Mouse (Mus musculus) megakaryocyte, embryonic 14.5 days (primary cell): Measurements from ENCODE around the gene Vsx2. TPM values are rescaled to one million over a fixed set of nuclear protein-coding genes. Genes with fewer than 3 reads are reported as not detected.
A peak's percentile ranks its signal among the peaks of the same experiment; 100 is the strongest.

Experiments
- H3K27me3 ChIP-seq: replicated peaks from 2 replicates; pipeline ENCODE3; 2012; ENCODE audit warnings: inconsistent platforms
- H3K36me3 ChIP-seq: replicated peaks from 2 replicates; pipeline ENCODE3; 2012; ENCODE audit warnings: low read length, inconsistent platforms, mixed read lengths
- H3K4me1 ChIP-seq: 2 replicates; pipeline ENCODE4 v1.6.1; 2012; ENCODE audit warnings: inconsistent platforms
- H3K4me3 ChIP-seq: replicated peaks from 2 replicates; pipeline ENCODE3; 2012; ENCODE audit warnings: moderate library complexity, mild to moderate bottlenecking, inconsistent platforms
- H3K9me3 ChIP-seq: 2 replicates; pipeline ENCODE4 v1.6.1; 2012; ENCODE audit warnings: inconsistent platforms
- FLI1 ChIP-seq: IDR thresholded peaks from 2 replicates; pipeline ENCODE4 v1.6.1; 2012; ENCODE audit warnings: low read length, inconsistent platforms, mixed read lengths
- GATA1 ChIP-seq: IDR thresholded peaks from 3 replicates; pipeline ENCODE4 v1.6.1; 2012; ENCODE audit warnings: mixed read lengths, low read length, inconsistent platforms, borderline replicate concordance
- polyA plus RNA-seq: library from polyadenylated mRNA; stranded (reverse); fragments of >175 nt; gene quantifications from 2 replicates; pipeline ENCODE4 v1.2.3, GENCODE M21; 2012; ENCODE audit warnings: low replicate concordance; ENCODE audit not compliant: insufficient read depth

Gene Vsx2
- polyA plus RNA-seq, 1 experiment, result not detected

DNA sequence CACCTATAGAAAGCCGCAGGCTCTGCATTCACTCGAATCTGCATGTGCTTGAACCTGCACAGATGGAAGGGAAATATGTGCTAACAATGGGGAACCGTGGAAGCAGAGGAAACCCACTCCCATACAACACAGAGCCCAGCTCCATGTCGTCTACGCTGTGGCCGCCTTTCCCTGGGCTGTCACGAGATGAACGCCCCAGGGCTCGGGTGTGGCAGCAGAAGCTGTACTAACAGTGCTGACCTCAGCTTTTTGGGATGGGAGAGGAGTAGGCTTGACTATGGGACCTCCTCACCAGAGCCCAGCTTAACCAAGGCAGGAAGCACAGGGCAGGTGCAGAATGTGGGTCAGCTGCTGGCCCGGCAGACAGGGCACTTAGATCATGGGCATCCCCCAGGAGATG is 42.2 kb downstream of the Vsx2 start:
- H3K36me3 ChIP-seq, result peaks cover 52% of the 10 kb centered on the region
- no peaks in the 10 kb centered on the region for H3K9me3 ChIP-seq
- no peaks in the 10 kb centered on the region for H3K27me3 ChIP-seq
- H3K4me1 ChIP-seq, result peaks cover 35% of the 10 kb centered on the region
- H3K4me3 ChIP-seq, result no peak overlapping the region
- TF ChIP-seq FLI1 (no peak), GATA1 (no peak)

- no peak overlapping the region for H3K4me3 ChIP-seq
- no peaks in the 10 kb centered on the region for H3K27me3 ChIP-seq
- peaks cover 39% of the 10 kb centered on the region for H3K4me1 ChIP-seq
- peaks cover 49% of the 10 kb centered on the region for H3K36me3 ChIP-seq
- H3K9me3 ChIP-seq, result no peaks in the 10 kb centered on the region
- TF ChIP-seq GATA1, result no peak
- no peak for TF ChIP-seq FLI1
These were observed 43.0 kb downstream of the Vsx2 start for GRCm38 (mm10) chr12:84612518-84612917.

- Histone ChIP-seq H3K4me3 (no peak overlapping the region), H3K9me3 (no peaks in the 10 kb centered on the region), H3K4me1 (peaks cover 42% of the 10 kb centered on the region), H3K27me3 (no peaks in the 10 kb centered on the region), H3K36me3 (peaks cover 39% of the 10 kb centered on the region)
- TF ChIP-seq GATA1 (no peak), FLI1 (no peak)
These were observed 44.4 kb downstream of the Vsx2 start for GRCm38 (mm10) chr12:84614001-84614400.

- Histone ChIP-seq H3K4me3 (no peak overlapping the region), H3K9me3 (no peaks in the 10 kb centered on the region), H3K27me3 (no peaks in the 10 kb centered on the region), H3K36me3 (peaks cover 35% of the 10 kb centered on the region), H3K4me1 (peaks cover 42% of the 10 kb centered on the region)
- TF ChIP-seq GATA1, result no peak
- no peak for TF ChIP-seq FLI1
These were observed 45.0 kb downstream of the Vsx2 start for GRCm38 (mm10) chr12:84614524-84614923.

DNA sequence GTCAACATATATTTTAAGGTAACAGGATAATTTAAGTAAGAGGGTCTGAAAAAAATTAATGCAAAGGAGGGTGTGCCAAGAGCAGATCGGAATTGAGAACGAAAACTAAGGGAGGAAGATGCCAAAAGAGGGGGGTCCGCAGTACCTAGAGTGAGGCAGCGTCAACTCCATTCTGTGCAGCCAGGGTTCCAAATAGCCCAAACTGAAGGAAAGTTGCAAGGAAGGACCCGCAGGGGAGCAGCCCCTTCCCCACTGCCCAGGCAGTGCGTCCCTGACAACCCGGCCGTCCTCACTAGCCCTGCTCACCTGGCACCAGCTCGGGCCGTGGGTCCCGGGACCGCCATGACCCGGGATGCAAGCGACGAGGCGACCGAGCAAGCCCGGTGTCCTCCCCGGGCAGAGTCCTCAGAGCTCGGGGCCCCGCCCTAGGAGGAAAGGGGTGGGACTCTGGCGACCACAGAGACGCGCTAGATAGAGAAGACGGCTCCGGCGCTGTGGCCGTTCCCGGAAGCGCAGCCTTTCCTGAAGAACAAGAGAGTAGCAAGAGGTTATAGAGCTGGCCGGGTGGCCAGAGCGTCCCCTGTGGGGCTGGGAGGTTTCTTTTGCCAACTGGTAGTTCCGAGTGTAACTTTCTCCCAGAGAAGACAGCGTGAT is 47.5 kb downstream of the Vsx2 start, which contains the start of gene Abcd4:
Abcd4 (minus strand) TSS at position 437 of the 654 bp plus-strand sequence.
- Histone ChIP-seq H3K9me3 (no peaks in the 10 kb centered on the region), H3K27me3 (no peaks in the 10 kb centered on the region), H3K4me3 (peak within 1 kb of the TSS; percentile 97), H3K4me1 (peaks cover 49% of the 10 kb centered on the region), H3K36me3 (peaks cover 19% of the 10 kb centered on the region)
- no peak for TF ChIP-seq GATA1
- no peak for TF ChIP-seq FLI1

GRCm38 (mm10) chr12:84617663-84618062 is 48.1 kb downstream of the Vsx2 start:
- no peaks in the 10 kb centered on the region for H3K9me3 ChIP-seq
- peak overlapping the region; percentile 97 for H3K4me3 ChIP-seq
- TF ChIP-seq GATA1 (no peak), FLI1 (no peak)
- no peaks in the 10 kb centered on the region for H3K27me3 ChIP-seq
- H3K4me1 ChIP-seq, result peaks cover 49% of the 10 kb centered on the region
- H3K36me3 ChIP-seq, result peaks cover 14% of the 10 kb centered on the region

DNA sequence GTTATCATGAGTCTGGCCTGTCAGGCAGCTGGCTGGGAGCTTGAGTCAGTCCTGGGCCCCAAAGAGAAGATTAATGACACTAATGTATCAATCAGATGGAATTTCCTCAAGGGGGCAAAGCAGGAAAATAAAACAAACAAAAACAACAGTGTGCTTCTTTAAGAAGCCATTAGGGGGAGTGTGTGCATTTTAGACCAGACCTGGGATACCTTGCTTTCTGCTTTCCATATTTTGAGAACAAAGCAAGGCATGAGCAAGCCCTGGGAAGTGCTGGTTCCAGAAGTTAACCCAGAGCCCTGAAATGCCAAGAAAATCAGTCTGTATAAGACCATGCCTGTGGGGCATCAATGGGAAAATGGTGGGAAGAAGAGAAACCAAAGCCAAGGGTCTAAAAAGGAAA is 51.4 kb downstream of the Vsx2 start:
- H3K4me3 ChIP-seq, result no peak overlapping the region
- H3K36me3 ChIP-seq, result no peaks in the 10 kb centered on the region
- H3K27me3 ChIP-seq, result peaks cover 25% of the 10 kb centered on the region
- H3K9me3 ChIP-seq, result no peaks in the 10 kb centered on the region
- peaks cover 31% of the 10 kb centered on the region for H3K4me1 ChIP-seq
- TF ChIP-seq FLI1 (no peak), GATA1 (no peak)

GRCm38 (mm10) chr12:84624601-84625000 is 55.0 kb downstream of the Vsx2 start:
- Histone ChIP-seq H3K4me1 (peaks cover 21% of the 10 kb centered on the region), H3K27me3 (peaks cover 34% of the 10 kb centered on the region), H3K4me3 (no peak overlapping the region), H3K9me3 (no peaks in the 10 kb centered on the region), H3K36me3 (no peaks in the 10 kb centered on the region)
- no peak for TF ChIP-seq FLI1
- TF ChIP-seq GATA1, result no peak

- H3K9me3 ChIP-seq, result no peaks in the 10 kb centered on the region
- no peak for TF ChIP-seq FLI1
- TF ChIP-seq GATA1, result no peak
- H3K36me3 ChIP-seq, result no peaks in the 10 kb centered on the region
- peaks cover 20% of the 10 kb centered on the region for H3K4me1 ChIP-seq
- peak overlapping the region; percentile 33 for H3K4me3 ChIP-seq
- H3K27me3 ChIP-seq, result peaks cover 34% of the 10 kb centered on the region
These were observed 55.6 kb downstream of the Vsx2 start for GRCm38 (mm10) chr12:84625116-84625515.

DNA sequence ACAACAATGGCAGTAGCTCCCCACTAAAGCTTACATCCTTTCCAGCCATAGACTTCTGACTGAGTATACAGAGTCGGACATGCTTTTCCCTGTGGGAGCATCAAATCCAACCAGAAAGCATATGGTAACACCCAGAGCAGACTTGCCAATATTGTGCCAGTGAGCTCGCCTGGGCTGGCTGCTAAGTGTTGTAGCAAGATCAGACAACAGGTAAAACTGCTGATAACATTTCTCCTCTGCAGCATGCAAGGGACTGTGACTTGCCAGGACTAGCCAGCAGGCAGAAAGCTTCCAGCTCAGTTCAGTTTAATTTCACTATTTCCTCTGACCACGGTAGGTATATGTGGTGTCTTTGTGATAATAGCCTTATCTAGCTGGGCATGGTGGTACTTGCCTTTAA is 62.3 kb downstream of the Vsx2 start:
- Histone ChIP-seq H3K4me1 (no peaks in the 10 kb centered on the region; the same call in 1 of the 2 replicates), H3K9me3 (no peaks in the 10 kb centered on the region), H3K27me3 (peaks cover 26% of the 10 kb centered on the region), H3K36me3 (no peaks in the 10 kb centered on the region), H3K4me3 (no peak overlapping the region)
- TF ChIP-seq GATA1 (no peak), FLI1 (no peak)
